Mouse (Mus musculus): ENCODE measurements around the gene Ctsz.

The Ctsz gene

DNA sequence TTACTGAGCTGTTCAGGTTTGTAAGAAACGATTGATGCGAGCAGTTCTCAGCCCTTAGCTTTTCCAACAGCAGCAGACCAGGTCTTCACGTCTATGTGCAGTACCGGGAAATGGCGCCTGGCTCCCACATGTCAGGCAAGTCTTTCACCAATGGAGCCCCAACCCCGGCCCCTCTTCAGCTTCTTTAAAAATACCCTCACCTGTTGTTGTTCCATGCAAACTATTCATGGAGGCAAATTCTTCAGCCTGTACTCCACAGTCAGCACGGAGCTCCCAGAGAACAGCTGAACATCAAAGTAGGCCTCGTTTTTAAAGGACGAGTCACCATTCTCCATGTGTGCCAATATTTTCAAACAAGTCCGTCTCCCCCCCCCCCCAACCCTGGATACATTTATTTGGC is 42.2 kb downstream of the Ctsz start:
- DNase-seq (ENCODE audit: low spot score in 2 of 2) = no peak

DNA sequence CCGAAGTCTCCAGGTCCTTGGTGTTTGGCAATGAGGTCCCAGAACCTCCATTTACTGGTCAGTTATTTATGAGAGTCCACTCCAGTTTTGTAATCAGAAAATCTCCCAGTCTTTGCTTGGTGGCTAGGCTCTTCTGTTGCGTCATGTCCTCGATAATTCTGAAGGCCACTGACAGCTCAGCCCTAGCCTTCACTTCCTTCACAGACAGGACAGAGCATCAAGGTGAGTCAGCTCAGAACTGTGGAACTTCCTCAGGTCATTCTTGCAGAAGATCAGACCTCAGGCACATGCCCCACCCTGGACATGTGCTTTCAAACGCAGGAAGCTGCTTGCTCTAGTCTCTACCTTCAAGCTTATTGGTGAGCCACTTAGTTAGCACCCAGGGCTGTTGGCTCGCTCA is 45.5 kb downstream of the Ctsz start:
- no peak for DNase-seq (ENCODE audit: low spot score in 2 of 2)

DNA sequence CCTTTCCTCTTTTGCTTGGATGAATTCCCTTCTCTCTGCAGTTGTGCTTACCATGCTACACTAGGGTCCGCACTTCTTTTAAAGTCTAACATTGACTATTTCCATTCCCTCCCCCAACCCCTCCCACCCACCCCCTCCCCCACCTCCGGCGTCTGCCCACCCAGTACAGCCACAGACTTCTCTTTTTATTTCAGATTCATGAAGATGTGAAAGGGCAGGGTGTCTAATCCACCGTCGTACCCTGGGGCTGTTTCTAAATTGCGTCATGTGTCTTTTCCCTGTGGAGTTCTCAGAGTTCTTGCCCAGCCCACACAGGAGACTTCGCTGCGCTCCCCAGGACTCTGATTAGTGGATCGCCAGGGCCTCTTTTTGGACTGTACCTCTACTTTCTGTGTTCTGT is 46.3 kb downstream of the Ctsz start:
- no peak for DNase-seq (ENCODE audit: low spot score in 2 of 2)

DNA sequence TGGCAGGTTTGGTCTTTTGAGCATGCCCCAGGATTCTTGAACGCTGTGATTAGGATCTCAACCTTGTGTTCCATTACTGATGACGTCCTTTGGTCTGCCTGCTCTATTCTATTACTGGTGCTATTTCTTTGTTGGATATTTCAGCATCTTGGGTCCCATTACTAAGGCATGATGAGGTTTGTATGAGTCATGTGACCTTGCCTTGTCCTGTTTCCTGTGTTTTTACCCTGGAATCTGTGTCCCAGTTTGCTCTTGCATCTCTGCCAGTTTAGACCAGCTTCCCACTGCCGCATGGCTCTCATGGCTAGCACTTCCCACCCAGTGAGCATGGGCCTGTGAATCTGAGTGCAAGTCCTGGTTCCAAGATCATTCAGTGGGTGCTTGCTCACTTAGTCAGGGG is 46.9 kb downstream of the Ctsz start:
- no peak for DNase-seq (ENCODE audit: low spot score in 2 of 2)

DNA sequence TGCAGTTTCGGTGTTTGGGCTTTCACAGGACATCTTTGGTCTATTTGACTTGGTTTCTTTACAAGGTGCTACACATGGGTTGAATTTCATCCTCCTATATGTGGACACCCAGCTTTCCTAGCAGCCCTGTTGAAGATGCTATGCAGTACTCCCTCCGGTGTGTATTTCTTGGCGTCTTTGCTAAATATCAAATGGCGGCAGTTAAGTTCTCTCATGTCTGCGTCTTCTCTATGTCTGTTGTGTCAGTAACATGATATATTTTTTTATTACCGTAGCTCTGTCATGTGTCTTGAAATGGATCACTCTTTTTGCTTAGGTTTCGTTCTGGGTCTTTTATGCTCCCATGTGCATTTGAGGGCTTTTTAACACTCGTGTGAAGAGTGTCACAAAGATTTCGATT is 57.8 kb downstream of the Ctsz start:
- DNase-seq (ENCODE audit: low spot score in 2 of 2) = no peak

Data from urinary bladder, adult 18-20 months (tissue).